In genomic region chr4:141925781-141926345, GRCm38 (mm10) we compare ENCODE assay signal across 13 mouse cellular contexts. TPM values are rescaled to one million over a fixed set of nuclear protein-coding genes. Genes with fewer than 3 reads are reported as not detected.
DNase-seq lines count a peak whose midpoint lies in the region; ATAC-seq and TF ChIP-seq lines count a peak whose summit lies in the region.
"Had no signal": no experiment of that assay in that cellular context is flagged by ENCODE, and none has a peak within 500 bp of the region (broad histone marks: within the 10 kb centered on the region; RNA-seq: fewer than 3 reads in every experiment).

No protein-coding gene starts in this region.

- no peak overlapping the region for H3K27ac ChIP-seq in heart, embryonic 11.5 days (ENCODE audit: low read depth, low read length)
- H3K27ac ChIP-seq in lung, embryonic 14.5 days (ENCODE audit: low read depth): no peak overlapping the region
- H3K27ac ChIP-seq in forebrain, embryonic 11.5 days (ENCODE audit: low read depth, low read length): no peak overlapping the region
- H3K27ac ChIP-seq: neural tube, embryonic 12.5 days had no signal

- WGBS in heart, embryonic 11.5 days (ENCODE audit: insufficient replicate concordance): 41% methylated on average over 5 of the region's 5 CpGs
- 40% methylated on average over 5 of the region's 5 CpGs for WGBS in lung, embryonic 14.5 days
- WGBS in forebrain, embryonic 11.5 days: 88% methylated on average over 5 of the region's 5 CpGs

- no peak overlapping the region for H3K9ac ChIP-seq in heart, embryonic 11.5 days (ENCODE audit: low read depth, low read length)
- H3K9ac ChIP-seq in lung, embryonic 14.5 days: no peak overlapping the region; the same call in 1 of the 2 replicates
- no peak overlapping the region for H3K9ac ChIP-seq in forebrain, embryonic 11.5 days (ENCODE audit: low read length)
- H3K9ac ChIP-seq: neural tube, embryonic 12.5 days had no signal

- no peaks in the 10 kb centered on the region for H3K27me3 ChIP-seq in heart, embryonic 11.5 days (ENCODE audit: control insufficient read depth, insufficient read depth, low read length)
- no peaks in the 10 kb centered on the region for H3K27me3 ChIP-seq in lung, embryonic 14.5 days (ENCODE audit: insufficient read depth, low read length)
- no peaks in the 10 kb centered on the region for H3K27me3 ChIP-seq in forebrain, embryonic 11.5 days (ENCODE audit: control insufficient read depth, insufficient read depth, low read length)
- H3K27me3 ChIP-seq: neural tube, embryonic 12.5 days had no signal

- H3K4me3 ChIP-seq in heart, embryonic 11.5 days (ENCODE audit: low read depth, low read length): no peak overlapping the region
- H3K4me3 ChIP-seq in lung, embryonic 14.5 days (ENCODE audit: low read depth, low read length): no peak overlapping the region
- H3K4me3 ChIP-seq in forebrain, embryonic 11.5 days (ENCODE audit: low read depth, low read length): no peak overlapping the region
- H3K4me3 ChIP-seq: neural tube, embryonic 12.5 days had no signal

- H3K4me2 ChIP-seq in heart, embryonic 11.5 days: no peak overlapping the region
- H3K4me2 ChIP-seq in lung, embryonic 14.5 days: no peak overlapping the region
- no peak overlapping the region for H3K4me2 ChIP-seq in forebrain, embryonic 11.5 days (ENCODE audit: low read depth, low read length, severe bottlenecking)
- H3K4me2 ChIP-seq: neural tube, embryonic 12.5 days had no signal

- ATAC-seq in heart, embryonic 11.5 days (replicated peaks; ENCODE audit: insufficient number of reproducible peaks, low FRiP score, low TSS enrichment): 0 out of 2 replicates have a peak, but pooled peaks have one; percentile 32
- ATAC-seq in lung, embryonic 14.5 days (ENCODE audit: insufficient read depth): peak; percentile 28; the same call in 1 of the 2 replicates
- ATAC-seq in forebrain, embryonic 11.5 days (replicated peaks; ENCODE audit: low FRiP score): no peak

- no peak for DNase-seq in heart, postnatal 14 days
- DNase-seq in lung, embryonic 14.5 days: peak; percentile 55
- no peak for DNase-seq in lung, postnatal 25 days (ENCODE audit: low spot score)
- peak; percentile 57 for DNase-seq in kidney, adult 9 months
- DNase-seq in mesoderm, embryonic 11.5 days (ENCODE audit: low read depth, low spot score): peak; percentile 38
- no peak for DNase-seq in cerebellum, adult 11-12 months
- DNase-seq in forebrain, embryonic 11.5 days (ENCODE audit: low spot score): no peak
- DNase-seq: cerebellum, postnatal 10 days; gastrocnemius, postnatal 25 days; midbrain, embryonic 14.5 days; thymus, postnatal 36 days had no signal

- intact Hi-C loops in heart, postnatal 14 days (cut with DNase I): no loop called here

- TF ChIP-seq CTCF in lung, embryonic 14.5 days (IDR thresholded peaks at IDR 0.05; ENCODE audit: low read depth): no peak

- no peaks in the 10 kb centered on the region for H3K9me3 ChIP-seq in heart, embryonic 11.5 days (replicated peaks; ENCODE audit: control insufficient read depth, low read length)
- H3K9me3 ChIP-seq in lung, embryonic 14.5 days (ENCODE audit: low read depth, low read length): no peaks in the 10 kb centered on the region
- no peaks in the 10 kb centered on the region for H3K9me3 ChIP-seq in forebrain, embryonic 11.5 days (ENCODE audit: control insufficient read depth, low read length)
- H3K9me3 ChIP-seq: neural tube, embryonic 12.5 days had no signal

- H3K36me3 ChIP-seq in heart, embryonic 11.5 days (ENCODE audit: control insufficient read depth, insufficient read depth, low read length): no peaks in the 10 kb centered on the region
- H3K36me3 ChIP-seq in lung, embryonic 14.5 days (ENCODE audit: insufficient read depth): no peaks in the 10 kb centered on the region
- H3K36me3 ChIP-seq in forebrain, embryonic 11.5 days (ENCODE audit: control insufficient read depth, insufficient read depth, low read length): no peaks in the 10 kb centered on the region
- H3K36me3 ChIP-seq: neural tube, embryonic 12.5 days had no signal

- peaks cover 12% of the 10 kb centered on the region for H3K4me1 ChIP-seq in heart, embryonic 11.5 days (ENCODE audit: control insufficient read depth, insufficient read depth, low read length)
- no peaks in the 10 kb centered on the region for H3K4me1 ChIP-seq in lung, embryonic 14.5 days (ENCODE audit: insufficient read depth)
- H3K4me1 ChIP-seq in forebrain, embryonic 11.5 days (replicated peaks; ENCODE audit: control insufficient read depth, insufficient read depth, low read length): no peaks in the 10 kb centered on the region

RNA-seq across cellular contexts. Expression of gene Efhd2, which starts 51.1 kb away (rescaled TPM):
- 59.2 and 63.4 TPM in 2 replicates for polyA plus RNA-seq in heart, embryonic 11.5 days (2014; fragmentation: Nextera tagmentation; extraction: Ambion mirVana)
- 10 to 100 TPM; 22.1 to 22.6 TPM for total RNA-seq in heart, postnatal 14 days (2021)
- 56.5 and 64.6 TPM in 2 replicates for polyA plus RNA-seq in lung, embryonic 14.5 days (2014; fragmentation: Nextera tagmentation; extraction: Ambion mirVana)
- 43.4 and 45.3 TPM in 2 replicates for polyA plus RNA-seq in forebrain, embryonic 11.5 days (2014; fragmentation: Nextera tagmentation; extraction: Ambion mirVana)

Comparison
In these comparisons a context has a peak if more than half of its experiments do, and no peak if none do; other contexts are left out.
1. DNase-seq: peak in lung, embryonic 14.5 days (single experiment), kidney, adult 9 months (single experiment) and mesoderm, embryonic 11.5 days (single experiment); none in heart, postnatal 14 days (0 of 2), lung, postnatal 25 days (single experiment), cerebellum, adult 11-12 months (single experiment) and forebrain, embryonic 11.5 days (single experiment).